Mouse (Mus musculus) kidney, adult 2 months (tissue): ENCODE results near the gene Snx15. TPM values are rescaled to one million over a fixed set of nuclear protein-coding genes. Genes with fewer than 3 reads are reported as not detected.

Source experiments
- DNase-seq: peaks from one replicate; pipeline ENCODE4 v3.0.0; 2021
- H3K27ac ChIP-seq: fragments of 200-500 bp; 2 replicates; pipeline ENCODE4 v1.5.1; 2012; ENCODE audit warnings: low read depth, low read length, control low read depth, inconsistent platforms; ENCODE audit not compliant: insufficient read depth
- H3K27me3 ChIP-seq: fragments of 200-500 bp; replicated peaks from 2 replicates; pipeline ENCODE4 v1.6.1; 2012; ENCODE audit warnings: mild to moderate bottlenecking, moderate library complexity, low read length, inconsistent platforms; ENCODE audit not compliant: control insufficient read depth, insufficient read depth
- H3K36me3 ChIP-seq: fragments of 200-500 bp; 2 replicates; pipeline ENCODE4 v1.6.1; 2012; ENCODE audit warnings: mild to moderate bottlenecking, moderate library complexity, low read length, inconsistent platforms; ENCODE audit not compliant: control insufficient read depth, insufficient read depth
- H3K4me1 ChIP-seq: fragments of 200-500 bp; 2 replicates; pipeline ENCODE4 v1.6.1; 2011; ENCODE audit warnings: low read length; ENCODE audit not compliant: control insufficient read depth, insufficient read depth
- H3K4me3 ChIP-seq: fragments of 200-500 bp; 2 replicates; pipeline ENCODE4 v1.5.1; 2011; ENCODE audit warnings: mild to moderate bottlenecking, low read depth, low read length, control low read depth; ENCODE audit not compliant: insufficient read depth
- CTCF ChIP-seq: fragments of 200-500 bp; conservative IDR thresholded peaks from 2 replicates; pipeline ENCODE4 v1.5.1; 2011; ENCODE audit warnings: low read depth, mild to moderate bottlenecking, control low read depth, low read length, moderate library complexity, mixed read lengths; ENCODE audit not compliant: insufficient read depth, insufficient read length
- POLR2A ChIP-seq: fragments of 200-500 bp; IDR thresholded peaks from one replicate; pipeline ENCODE4 v1.6.1; 2011; ENCODE audit warnings: low read depth, low read length, control low read depth
- WGBS: fragments of 180-500 bp; shearing (Covaris S2); methylation state at CpG from one replicate; pipeline ENCODE4 v1.1.7; 2018; 5-methylcytosine and 5-hydroxymethylcytosine counted together
- polyA plus RNA-seq: library from polyadenylated mRNA; depleted of rRNA; stranded (reverse); fragments of >200 nt; gene quantifications from 2 replicates; pipeline ENCODE4 v1.2.3, GENCODE M21; 2012; rRNA removed

The Snx15 gene
- polyA plus RNA-seq, 1 experiment, result 28.7 TPM

- Histone ChIP-seq H3K4me3 (no peak overlapping the region), H3K4me1 (peaks cover 8% of the 10 kb centered on the region; the same call in 1 of the 2 replicates), H3K36me3 (no peaks in the 10 kb centered on the region; the same call in 1 of the 2 replicates), H3K27me3 (no peaks in the 10 kb centered on the region), H3K27ac (no peak overlapping the region)
- 91% methylated on average over 10 of the region's 10 CpGs for WGBS
- TF ChIP-seq CTCF (no peak), POLR2A (no peak)
- no peak for DNase-seq
Measured at GRCm38 (mm10) chr19:6069851-6070250, 58.3 kb downstream of the Snx15 start.

Other genes starting within 250 kb of the Snx15 start
- 0.52 and 0.73 TPM in 2 replicates for gene Tigd3, start 234.2 kb downstream of the Snx15 start, polyA plus RNA-seq
- 71.5 and 79.7 TPM in 2 replicates for gene Dpf2, start 215.3 kb downstream of the Snx15 start, polyA plus RNA-seq
- gene Cdc42ep2, start 203.5 kb downstream of the Snx15 start, polyA plus RNA-seq, result 12.0 and 12.2 TPM in 2 replicates
- 24.9 and 26.2 TPM in 2 replicates for gene Pola2, start 164.1 kb downstream of the Snx15 start, polyA plus RNA-seq
- not detected in 2 replicates for gene Slc22a20, start 142.2 kb downstream of the Snx15 start, polyA plus RNA-seq
- 36.0 and 38.0 TPM in 2 replicates for gene Capn1, start 112.4 kb downstream of the Snx15 start, polyA plus RNA-seq
- 31.5 and 32.8 TPM in 2 replicates for gene Syvn1, start 81.7 kb downstream of the Snx15 start, polyA plus RNA-seq
- 32.0 and 37.3 TPM in 2 replicates for gene Mrpl49, start 70.5 kb downstream of the Snx15 start, polyA plus RNA-seq
- gene Fau, start 70.5 kb downstream of the Snx15 start, polyA plus RNA-seq, result 882 and 1,017 TPM in 2 replicates
- gene Znhit2, start 67.1 kb downstream of the Snx15 start, polyA plus RNA-seq, result 42.3 and 57.7 TPM in 2 replicates
- gene Tm7sf2, start 59.9 kb downstream of the Snx15 start, polyA plus RNA-seq, result 31.2 and 38.4 TPM in 2 replicates
- 65.0 and 67.1 TPM in 2 replicates for gene Vps51, start 51.1 kb downstream of the Snx15 start, polyA plus RNA-seq
- gene Tmem262, start 48.3 kb downstream of the Snx15 start, polyA plus RNA-seq, result 0.58 TPM in 1 of 2 replicates, not detected in the other
- gene Gm28374, start 46.0 kb downstream of the Snx15 start, polyA plus RNA-seq, result not detected in 2 replicates
- gene Zfpl1, start 43.3 kb downstream of the Snx15 start, polyA plus RNA-seq, result 70.2 and 77.1 TPM in 2 replicates
- gene Cdca5, start 43.3 kb downstream of the Snx15 start, polyA plus RNA-seq, result 0.37 and 0.67 TPM in 2 replicates
- gene AC131692.1, start 33.9 kb downstream of the Snx15 start, polyA plus RNA-seq, result not detected in 2 replicates
- gene Naaladl1, start 22.5 kb downstream of the Snx15 start, polyA plus RNA-seq, result 2.0 and 2.1 TPM in 2 replicates
- gene Sac3d1, start 9.7 kb downstream of the Snx15 start, polyA plus RNA-seq, result 23.8 and 30.3 TPM in 2 replicates
- gene Batf2, start 12.7 kb upstream of the Snx15 start, polyA plus RNA-seq, result 4.8 and 5.5 TPM in 2 replicates
- 144 and 157 TPM in 2 replicates for gene Arl2, start 13.2 kb upstream of the Snx15 start, polyA plus RNA-seq
- 0.16 and 0.28 TPM in 2 replicates for gene Majin, start 56.1 kb upstream of the Snx15 start, polyA plus RNA-seq
- 0.16 and 0.65 TPM in 2 replicates for gene Gpha2, start 98.1 kb upstream of the Snx15 start, polyA plus RNA-seq
- gene Ppp2r5b, start 107.6 kb upstream of the Snx15 start, polyA plus RNA-seq, result 32.1 and 36.5 TPM in 2 replicates
- 27.4 and 33.2 TPM in 2 replicates for gene Atg2a, start 113.4 kb upstream of the Snx15 start, polyA plus RNA-seq
- gene Ehd1, start 148.4 kb upstream of the Snx15 start, polyA plus RNA-seq, result 224 and 317 TPM in 2 replicates
- gene Cdc42bpg, start 178.2 kb upstream of the Snx15 start, polyA plus RNA-seq, result 26.6 and 31.1 TPM in 2 replicates
- 49.5 and 63.2 TPM in 2 replicates for gene Men1, start 206.7 kb upstream of the Snx15 start, polyA plus RNA-seq
- gene Map4k2, start 212.8 kb upstream of the Snx15 start, polyA plus RNA-seq, result 92.3 and 145 TPM in 2 replicates
- 71.3 and 76.3 TPM in 2 replicates for gene Sf1, start 235.4 kb upstream of the Snx15 start, polyA plus RNA-seq